Mouse (Mus musculus): ENCODE results near the gene 9930111J21Rik2.
"Not testable (repeated sequence)": the region's sequence is repeated elsewhere in the genome, so short reads cannot be mapped to it uniquely, and the experiment has no call there.

9930111J21Rik2 gene

DNA sequence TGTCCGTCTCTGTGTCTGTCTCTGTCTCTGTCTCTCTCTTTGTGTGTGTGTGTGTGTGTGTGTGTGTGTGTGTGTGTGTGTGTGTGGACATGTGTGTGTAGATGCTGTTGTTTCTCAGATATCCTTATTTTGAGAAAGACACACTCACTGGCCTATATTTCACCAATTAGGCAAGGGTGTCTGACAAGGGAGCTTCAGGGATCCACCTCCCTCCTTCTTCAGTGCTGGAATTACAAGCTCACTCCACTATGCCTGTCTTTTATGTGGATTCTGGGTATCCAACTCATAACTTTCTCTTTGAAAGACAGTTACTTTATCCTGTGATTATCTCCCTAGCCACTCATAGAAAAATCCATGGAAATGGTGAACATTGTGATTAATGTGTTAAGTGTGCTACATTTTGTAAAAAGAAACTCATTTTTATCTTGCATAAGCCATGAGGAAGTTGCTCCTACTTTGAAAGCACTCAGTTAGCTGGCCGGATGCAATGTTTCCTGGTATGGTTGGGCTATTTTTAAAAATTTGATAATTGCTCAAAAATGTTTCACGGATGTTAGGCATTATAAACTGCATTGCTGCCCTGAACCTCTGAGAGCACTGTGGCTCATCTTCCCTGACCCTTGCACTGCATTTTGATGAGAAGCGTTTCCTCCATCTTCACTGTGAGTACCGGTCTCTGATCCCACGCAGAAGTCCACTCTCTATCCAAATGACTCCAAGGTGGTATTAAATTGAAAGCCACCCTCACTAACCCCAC, 25.1 kb upstream of the 9930111J21Rik2 start, which contains the start of gene Ifi47:
Gene Ifi47, plus strand, starts transcription at position 587 of the 757 bp plus-strand sequence.
- DNase-seq (ENCODE audit: low spot score) = not testable (repeated sequence)

GRCm38 (mm10) chr11:49068358-49068757, 17.3 kb upstream of the 9930111J21Rik2 start:
- DNase-seq (ENCODE audit: low spot score) = no peak

DNA sequence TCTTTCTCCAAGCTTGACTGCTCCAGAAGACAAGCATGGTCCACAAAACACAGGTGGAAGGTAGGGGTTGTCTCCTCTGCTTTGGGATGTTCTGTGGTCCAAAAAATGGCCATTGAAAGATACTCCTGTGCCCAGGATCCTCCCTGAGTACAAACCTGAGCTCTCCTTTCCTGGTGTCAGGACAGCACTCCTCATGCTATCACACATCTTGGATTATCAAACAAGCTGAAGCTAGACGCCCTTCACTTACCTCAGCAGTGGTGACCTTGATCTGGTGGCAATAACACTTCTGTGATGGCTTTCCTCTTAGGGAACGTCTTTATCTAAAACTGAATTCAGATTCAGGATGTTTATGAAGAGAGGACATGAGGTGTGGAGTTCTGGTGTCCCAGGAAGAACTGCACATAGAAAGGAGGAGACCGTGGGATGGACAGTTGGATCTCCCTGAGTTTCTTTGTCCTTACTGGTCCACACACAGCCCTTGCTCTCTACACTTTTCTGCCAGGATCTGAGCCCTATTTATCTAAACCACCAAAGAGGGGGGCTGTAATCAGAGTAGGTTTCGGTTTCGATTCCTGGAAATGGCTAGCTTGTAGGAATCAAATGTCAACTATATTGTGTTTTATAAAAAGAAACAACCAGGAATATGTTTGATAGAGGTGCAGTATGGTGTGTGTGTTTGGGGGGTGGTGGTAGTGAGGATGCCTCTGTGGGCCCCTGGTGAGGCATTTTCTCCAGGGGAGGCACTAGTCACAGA, 12.8 kb upstream of the 9930111J21Rik2 start, which contains the start of gene Tgtp2:
Gene Tgtp2, minus strand, starts transcription at position 494 of the 757 bp plus-strand sequence.
- not testable (repeated sequence) for DNase-seq (ENCODE audit: low spot score)

DNA sequence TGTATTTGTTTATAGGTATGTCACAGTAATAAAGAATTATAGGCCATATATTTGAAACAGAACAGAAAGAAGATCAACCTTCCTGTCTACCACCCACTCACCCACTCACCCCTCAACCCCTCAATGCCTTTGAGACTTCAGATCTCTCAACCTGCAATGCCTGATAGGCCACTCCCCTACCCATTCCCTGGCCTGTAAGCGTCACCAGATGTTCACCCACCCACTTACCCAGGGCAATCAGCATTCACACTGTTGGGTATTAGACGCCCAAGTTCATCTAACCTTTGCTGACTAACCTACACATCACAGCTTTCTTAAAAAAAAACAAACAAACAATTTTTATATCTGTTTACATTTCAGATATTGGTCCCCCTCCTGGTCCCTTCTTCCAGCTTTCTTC, 10.8 kb upstream of the 9930111J21Rik2 start:
- not testable (repeated sequence) for DNase-seq (ENCODE audit: low spot score)

GRCm38 (mm10) chr11:49060061-49060460, 9.0 kb upstream of the 9930111J21Rik2 start:
- DNase-seq (ENCODE audit: low spot score) = not testable (repeated sequence)

GRCm38 (mm10) chr11:49051894-49052293, 852 bp upstream of the 9930111J21Rik2 start:
- not testable (repeated sequence) for DNase-seq (ENCODE audit: low spot score)

DNA sequence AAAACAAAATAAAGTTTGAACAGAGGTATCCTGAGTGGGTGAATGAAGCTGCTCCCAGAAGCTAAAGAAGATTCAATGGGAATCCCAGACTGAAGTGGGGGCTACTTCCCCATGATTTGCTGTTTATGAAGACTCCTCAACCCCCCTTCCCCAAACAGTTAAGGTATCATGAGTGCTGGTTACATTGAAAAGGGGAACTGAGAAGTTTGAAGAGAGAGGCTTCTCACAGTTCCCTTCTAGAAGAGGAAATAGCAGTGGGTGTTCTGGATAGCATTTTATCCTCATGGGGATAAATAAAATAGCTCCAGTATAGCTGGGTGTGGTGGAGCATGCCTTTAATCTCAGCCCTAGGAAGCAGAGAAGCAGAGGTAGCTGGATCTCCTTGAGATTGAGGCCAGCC, 978 bp downstream of the 9930111J21Rik2 start:
- DNase-seq (ENCODE audit: low spot score) = not testable (repeated sequence)

GRCm38 (mm10) chr11:49012074-49012473, 39.0 kb downstream of the 9930111J21Rik2 start:
- not testable (repeated sequence) for DNase-seq (ENCODE audit: low spot score)

DNA sequence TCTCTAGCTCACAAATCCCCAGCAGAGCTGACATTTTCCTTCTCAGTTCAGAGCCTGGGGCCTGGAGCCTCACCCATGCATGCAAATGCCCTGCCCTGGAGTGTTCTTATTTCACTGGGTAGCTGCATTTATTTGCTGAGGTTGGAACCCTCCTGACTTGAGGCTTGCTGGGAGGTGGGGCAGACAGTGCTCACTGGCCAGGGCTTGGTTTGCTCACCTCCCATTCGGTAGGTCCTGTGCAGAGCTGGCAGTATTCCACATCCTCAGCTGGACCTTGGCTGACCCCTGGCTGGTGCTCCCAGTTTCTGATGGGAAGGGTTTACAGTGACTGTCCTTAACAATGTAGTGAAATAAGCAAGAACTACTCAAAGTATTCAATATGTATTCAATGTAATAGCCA, 44.3 kb downstream of the 9930111J21Rik2 start:
- DNase-seq (ENCODE audit: low spot score) = not testable (repeated sequence)

GRCm38 (mm10) chr11:49006317-49006716, 44.7 kb downstream of the 9930111J21Rik2 start:
- not testable (repeated sequence) for DNase-seq (ENCODE audit: low spot score)

GRCm38 (mm10) chr11:49000411-49000810, 50.6 kb downstream of the 9930111J21Rik2 start:
- not testable (repeated sequence) for DNase-seq (ENCODE audit: low spot score)

GRCm38 (mm10) chr11:48994018-48994417, 57.0 kb downstream of the 9930111J21Rik2 start, which contains the start of gene Tgtp1:
Gene Tgtp1 (minus strand): TSS chr11:48994172.
- not testable (repeated sequence) for DNase-seq (ENCODE audit: low spot score)

DNA sequence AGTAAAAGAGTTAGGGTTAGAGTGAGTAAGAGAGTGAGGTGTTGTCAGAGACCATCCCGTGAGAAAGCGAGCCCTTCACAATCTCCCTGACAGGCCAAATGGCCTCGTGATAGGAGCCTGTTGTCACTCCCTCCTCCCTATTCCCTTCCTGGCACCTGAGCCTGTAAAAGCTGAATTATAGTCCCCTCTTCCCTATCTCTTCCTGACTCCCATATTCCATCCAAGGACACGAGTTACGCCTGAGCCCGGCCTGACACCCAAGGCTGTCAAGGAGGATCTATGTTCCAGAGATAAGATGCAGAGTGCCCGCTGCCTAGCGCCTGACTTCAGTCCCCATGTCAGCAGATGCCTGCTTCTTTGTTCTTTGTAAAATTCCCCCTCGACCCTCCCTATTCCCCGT, 57.7 kb downstream of the 9930111J21Rik2 start:
- peak; percentile 2 for DNase-seq (ENCODE audit: low spot score)

GRCm38 (mm10) chr11:48991740-48992520, 59.1 kb downstream of the 9930111J21Rik2 start, which contains the start of gene Gm12185:
Gene Gm12185 (minus strand): TSS chr11:48992226.
- not testable (repeated sequence) for DNase-seq (ENCODE audit: low spot score)

- not testable (repeated sequence) for DNase-seq (ENCODE audit: low spot score)
Measured at GRCm38 (mm10) chr11:48989981-48990380, 61.1 kb downstream of the 9930111J21Rik2 start.

DNA sequence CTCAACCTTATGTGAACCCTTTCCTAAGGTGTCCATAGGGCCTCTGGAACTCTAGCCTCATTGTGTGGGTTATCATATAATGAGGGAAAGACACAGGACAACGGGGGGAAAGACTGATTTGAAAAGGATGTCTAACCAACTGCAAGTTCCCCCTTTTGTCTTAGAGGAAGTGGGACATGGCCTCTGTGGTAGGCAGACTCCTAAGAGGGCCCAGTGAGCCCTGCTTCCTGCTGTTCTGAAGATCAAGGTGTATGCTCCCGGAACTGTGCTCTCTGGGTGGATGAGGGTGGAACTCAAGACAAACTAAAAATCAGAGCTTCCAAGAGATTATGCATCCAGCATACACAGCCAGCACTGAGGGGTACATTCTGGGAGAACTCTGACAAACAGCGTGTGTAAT, 62.8 kb downstream of the 9930111J21Rik2 start:
- not testable (repeated sequence) for DNase-seq (ENCODE audit: low spot score)

GRCm38 (mm10) chr11:48982848-48983247, 68.2 kb downstream of the 9930111J21Rik2 start:
- DNase-seq (ENCODE audit: low spot score) = not testable (repeated sequence)

DNA sequence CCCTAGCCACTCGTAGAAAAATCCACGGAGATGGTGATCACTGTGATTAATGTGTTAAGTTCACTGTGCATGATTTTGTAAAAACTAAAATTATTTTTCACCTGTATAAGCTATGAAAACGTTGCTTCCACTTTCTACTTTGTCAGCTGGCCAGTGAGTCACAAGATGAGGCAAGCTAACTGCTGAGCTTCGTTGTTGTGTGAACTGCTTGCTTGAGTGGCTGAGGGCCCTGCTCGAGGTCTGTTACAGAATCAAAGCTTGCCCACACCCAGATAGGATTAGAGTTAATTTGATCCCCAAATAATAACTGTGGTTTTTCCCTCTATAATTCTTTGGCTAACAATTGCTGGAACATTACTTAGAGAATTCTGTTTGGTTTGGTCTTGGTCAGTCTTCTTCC, 71.0 kb downstream of the 9930111J21Rik2 start:
- DNase-seq (ENCODE audit: low spot score) = not testable (repeated sequence)

GRCm38 (mm10) chr11:48979251-48979650, 71.8 kb downstream of the 9930111J21Rik2 start, which contains the start of gene 9930111J21Rik1:
Gene 9930111J21Rik1 (minus strand): TSS chr11:48979398.
- not testable (repeated sequence) for DNase-seq (ENCODE audit: low spot score)

DNA sequence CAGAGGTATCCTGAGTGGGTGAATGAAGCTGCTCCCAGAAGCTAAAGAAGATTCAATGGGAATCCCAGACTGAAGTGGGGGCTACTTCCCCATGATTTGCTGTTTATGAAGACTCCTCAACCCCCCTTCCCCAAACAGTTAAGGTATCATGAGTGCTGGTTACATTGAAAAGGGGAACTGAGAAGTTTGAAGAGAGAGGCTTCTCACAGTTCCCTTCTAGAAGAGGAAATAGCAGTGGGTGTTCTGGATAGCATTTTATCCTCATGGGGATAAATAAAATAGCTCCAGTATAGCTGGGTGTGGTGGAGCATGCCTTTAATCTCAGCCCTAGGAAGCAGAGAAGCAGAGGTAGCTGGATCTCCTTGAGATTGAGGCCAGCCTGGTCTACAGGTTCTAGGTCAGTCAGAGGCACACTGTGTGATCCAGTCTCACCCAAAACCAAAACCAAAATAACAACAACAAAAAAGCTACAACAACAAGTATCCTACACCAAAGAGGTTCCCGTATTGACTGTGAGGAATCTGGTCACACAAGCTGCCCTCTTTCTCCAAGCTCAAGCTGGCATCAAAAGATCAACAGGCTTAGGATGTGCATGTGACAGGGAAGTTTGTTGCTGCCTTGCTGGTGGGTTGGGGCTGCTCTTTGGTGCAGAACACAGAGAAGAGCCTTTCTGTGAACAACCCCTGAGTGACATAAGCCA, 72.7 kb downstream of the 9930111J21Rik2 start, which contains the start of gene Olfr56:
Gene Olfr56, plus strand, starts transcription at position 650 of the 700 bp plus-strand sequence.
- not testable (repeated sequence) for DNase-seq (ENCODE audit: low spot score)

- DNase-seq (ENCODE audit: low spot score) = not testable (repeated sequence)
Measured at GRCm38 (mm10) chr11:48974686-48975085, 76.4 kb downstream of the 9930111J21Rik2 start.
